Mouse (Mus musculus): Measurements from ENCODE around the gene Zscan2.
"Not testable (repeated sequence)": the region's sequence is repeated elsewhere in the genome, so short reads cannot be mapped to it uniquely, and the experiment has no call there.

Zscan2 gene

GRCm38 (mm10) chr7:80860729-80861274 is at the start of gene Zscan2:
Gene Zscan2, plus strand, starts transcription at chr7:80860920.
- in situ Hi-C loops (cut with MseI, MboI), result no loop called here

- in situ Hi-C loops (cut with MseI, MboI), result no loop called here
These were observed 47.3 kb upstream of the Zscan2 start for GRCm38 (mm10) chr7:80813397-80813796.

- in situ Hi-C loops (cut with MseI, MboI), result no loop called here
These were observed 44.1 kb upstream of the Zscan2 start for GRCm38 (mm10) chr7:80816641-80817040.

GRCm38 (mm10) chr7:80820838-80821237 is 39.9 kb upstream of the Zscan2 start:
- in situ Hi-C loops (cut with MseI, MboI), result no loop called here

- in situ Hi-C loops (cut with MseI, MboI), result no loop called here
These were observed 37.5 kb upstream of the Zscan2 start for GRCm38 (mm10) chr7:80823267-80823666.

- in situ Hi-C loops (cut with MseI, MboI), result no loop called here
These were observed 36.6 kb upstream of the Zscan2 start for GRCm38 (mm10) chr7:80823875-80824682.

- in situ Hi-C loops (cut with MseI, MboI), result no loop called here
These were observed 34.8 kb upstream of the Zscan2 start, which contains the start of gene Iqgap1 for GRCm38 (mm10) chr7:80825843-80826403. Gene Iqgap1, minus strand, starts transcription at chr7:80825974.

GRCm38 (mm10) chr7:80828146-80828860 is 32.4 kb upstream of the Zscan2 start:
- in situ Hi-C loops (cut with MseI, MboI), result no loop called here

GRCm38 (mm10) chr7:80830193-80830803 is 30.4 kb upstream of the Zscan2 start:
- in situ Hi-C loops (cut with MseI, MboI), result no loop called here

GRCm38 (mm10) chr7:80832191-80832590 is 28.5 kb upstream of the Zscan2 start:
- in situ Hi-C loops (cut with MseI, MboI), result no loop called here

GRCm38 (mm10) chr7:80832996-80833650 is 27.6 kb upstream of the Zscan2 start:
- in situ Hi-C loops (cut with MseI, MboI), result not testable (repeated sequence)

GRCm38 (mm10) chr7:80833651-80834532 is 26.8 kb upstream of the Zscan2 start:
- in situ Hi-C loops (cut with MseI, MboI), result no loop called here

- in situ Hi-C loops (cut with MseI, MboI), result no loop called here
These were observed 24.6 kb upstream of the Zscan2 start for GRCm38 (mm10) chr7:80835984-80836652.

- in situ Hi-C loops (cut with MseI, MboI), result no loop called here
These were observed 23.0 kb upstream of the Zscan2 start for GRCm38 (mm10) chr7:80837736-80838135.

GRCm38 (mm10) chr7:80838247-80838646 is 22.5 kb upstream of the Zscan2 start:
- in situ Hi-C loops (cut with MseI, MboI), result no loop called here

- in situ Hi-C loops (cut with MseI, MboI), result no loop called here
These were observed 21.0 kb upstream of the Zscan2 start for GRCm38 (mm10) chr7:80839755-80840154.

GRCm38 (mm10) chr7:80840241-80840640 is 20.5 kb upstream of the Zscan2 start:
- in situ Hi-C loops (cut with MseI, MboI), result no loop called here

GRCm38 (mm10) chr7:80840937-80841336 is 19.8 kb upstream of the Zscan2 start:
- in situ Hi-C loops (cut with MseI, MboI), result no loop called here

GRCm38 (mm10) chr7:80842132-80842531 is 18.6 kb upstream of the Zscan2 start:
- in situ Hi-C loops (cut with MseI, MboI), result no loop called here

GRCm38 (mm10) chr7:80843176-80843575 is 17.5 kb upstream of the Zscan2 start:
- in situ Hi-C loops (cut with MseI, MboI), result no loop called here

All from mouse trophoblast stem cell (cell line).